Mouse (Mus musculus) midbrain, embryonic 12.5 days (tissue): ENCODE measurements around the gene Atf3. TPM values are rescaled to one million over a fixed set of nuclear protein-coding genes. Genes with fewer than 3 reads are reported as not detected.
"Not testable (repeated sequence)": the region's sequence is repeated elsewhere in the genome, so short reads cannot be mapped to it uniquely, and the experiment has no call there.

Experiments used
- ATAC-seq: fragments of 200-750 bp; cut with Nextera tagmentation; 2 replicates; pipeline ENCODE4 v1.8.0; 2017; ENCODE audit warnings: low read depth, moderate TSS enrichment, moderate library complexity; ENCODE audit not compliant: low FRiP score
- H3K27ac ChIP-seq: fragments of 300-500 bp; sonication (generic); replicated peaks from 2 replicates; pipeline ENCODE4 v1.5.1; 2016; ENCODE audit warnings: mild to moderate bottlenecking
- H3K27me3 ChIP-seq: fragments of 300-500 bp; sonication (generic); 2 replicates; pipeline ENCODE4 v1.6.1; 2016; ENCODE audit warnings: mild to moderate bottlenecking
- H3K36me3 ChIP-seq: fragments of 300-500 bp; sonication (generic); 2 replicates; pipeline ENCODE4 v1.6.1; 2016
- H3K4me1 ChIP-seq: fragments of 300-500 bp; sonication (generic); 2 replicates; pipeline ENCODE4 v1.6.1; 2016
- H3K4me2 ChIP-seq: fragments of 300-500 bp; sonication (generic); replicated peaks from 2 replicates; pipeline ENCODE4 v1.6.1; 2016; ENCODE audit warnings: mild to moderate bottlenecking, moderate library complexity
- H3K4me3 ChIP-seq: fragments of 300-500 bp; sonication (generic); 2 replicates; pipeline ENCODE4 v1.5.1; 2016; ENCODE audit warnings: mild to moderate bottlenecking
- H3K9ac ChIP-seq: fragments of 300-500 bp; sonication (generic); replicated peaks from 2 replicates; pipeline ENCODE4 v1.6.1; 2016; ENCODE audit warnings: mild to moderate bottlenecking, moderate library complexity
- H3K9me3 ChIP-seq: fragments of 300-500 bp; sonication (generic); 2 replicates; pipeline ENCODE4 v1.6.1; 2016; ENCODE audit warnings: mild to moderate bottlenecking
- WGBS: fragments of 180-500 bp; shearing (Covaris S2); methylation state at CpG from one replicate; pipeline ENCODE4 v1.1.7; 2016; 5-methylcytosine and 5-hydroxymethylcytosine counted together
- polyA plus RNA-seq: library from polyadenylated mRNA; unstranded; fragments of >200 nt; fragmentation: Nextera tagmentation; extraction: Ambion mirVana; gene quantifications from 2 replicates; pipeline ENCODE4 v1.2.1, GENCODE M21; 2016

Gene Atf3
- polyA plus RNA-seq, 1 experiment from 2014 or later, result 1.5 TPM

DNA sequence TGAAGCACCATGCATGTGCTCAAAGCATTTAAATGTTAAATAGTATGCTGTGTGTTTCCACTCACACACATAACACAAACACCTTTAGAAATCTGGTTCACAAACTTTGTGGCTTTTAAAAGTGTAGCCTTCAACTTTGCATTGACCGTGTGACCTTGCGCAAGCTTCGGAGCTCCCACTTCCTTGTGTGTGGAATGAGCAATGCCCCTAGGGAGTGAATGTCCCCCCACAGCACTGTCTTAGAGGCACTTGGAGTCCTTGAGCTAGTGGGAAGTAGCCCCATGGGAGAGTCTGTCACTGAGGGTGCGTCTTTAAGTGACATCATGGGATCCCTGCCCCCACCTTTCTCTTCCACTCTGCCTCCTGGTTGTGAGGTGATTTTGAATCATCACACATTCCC lies 51.6 kb downstream of the Atf3 start:
- no peaks in the 10 kb centered on the region for H3K27me3 ChIP-seq
- no peak for ATAC-seq
- no peak overlapping the region for H3K9ac ChIP-seq
- no peak overlapping the region for H3K27ac ChIP-seq
- H3K4me1 ChIP-seq, result no peaks in the 10 kb centered on the region; the same call in 1 of the 2 replicates
- H3K36me3 ChIP-seq, result no peaks in the 10 kb centered on the region
- no peak overlapping the region for H3K4me2 ChIP-seq
- 85% methylated on average over 4 of the region's 4 CpGs for WGBS
- H3K9me3 ChIP-seq, result no peaks in the 10 kb centered on the region
- H3K4me3 ChIP-seq, result no peak overlapping the region

DNA sequence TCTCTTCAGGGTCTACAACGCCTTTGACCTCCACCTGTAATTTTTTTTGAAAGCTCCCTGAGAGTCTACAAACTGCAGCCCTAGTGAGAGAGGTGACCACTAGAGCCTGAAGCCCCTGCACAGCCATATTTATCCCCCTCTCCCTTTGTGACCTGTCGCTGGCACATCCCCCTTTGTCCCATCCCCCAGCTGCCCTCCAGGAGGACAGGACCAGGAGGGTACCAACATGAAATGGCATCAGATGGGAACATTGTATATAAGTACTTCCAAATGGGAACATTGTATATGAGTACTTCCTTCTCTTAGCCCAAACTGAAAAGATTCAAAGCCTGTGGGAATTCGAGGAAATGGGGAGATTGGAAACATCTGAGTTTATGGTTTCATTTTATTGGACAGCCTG lies 53.1 kb downstream of the Atf3 start, which contains the start of gene Fam71a:
Gene Fam71a (minus strand): TSS at position 101 of the 400 bp plus-strand sequence.
- no peak within 1 kb of the TSS for H3K27ac ChIP-seq
- no peaks in the 10 kb centered on the region; the same call in 1 of the 2 replicates for H3K4me1 ChIP-seq
- WGBS, result 82% methylated on average over 3 of the region's 3 CpGs
- H3K4me3 ChIP-seq, result no peak within 1 kb of the TSS
- H3K27me3 ChIP-seq, result no peaks in the 10 kb centered on the region
- no peak within 1 kb of the TSS for H3K9ac ChIP-seq
- no peaks in the 10 kb centered on the region for H3K36me3 ChIP-seq
- no peaks in the 10 kb centered on the region for H3K9me3 ChIP-seq
- no peak within 1 kb of the TSS for H3K4me2 ChIP-seq
- no peak for ATAC-seq

DNA sequence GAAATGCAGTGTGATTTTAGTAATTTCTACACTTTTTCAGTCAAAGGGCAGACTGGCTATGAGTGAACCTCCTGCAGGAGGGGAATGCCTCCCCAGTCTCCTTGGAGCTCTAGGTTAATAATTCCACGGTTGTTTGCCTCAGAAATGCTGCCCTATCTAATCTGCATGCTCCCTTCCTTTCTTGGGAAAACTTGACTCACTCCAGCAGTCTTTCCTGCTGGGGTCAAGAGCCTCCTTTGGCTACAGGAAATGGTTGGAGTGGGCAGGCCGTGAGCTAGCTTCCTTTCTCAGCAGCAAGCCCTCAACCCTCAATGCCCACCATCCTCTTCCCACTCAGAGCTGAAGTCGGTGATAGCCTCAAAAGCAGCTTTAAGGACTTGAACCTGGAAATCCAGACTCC lies 63.5 kb downstream of the Atf3 start:
- ATAC-seq, result no peak
- Histone ChIP-seq H3K4me2 (no peak overlapping the region), H3K27ac (no peak overlapping the region), H3K9me3 (0 out of 2 replicates have a peak, but pooled peaks cover 2% of the 10 kb centered on the region), H3K4me3 (no peak overlapping the region), H3K9ac (no peak overlapping the region), H3K27me3 (no peaks in the 10 kb centered on the region), H3K36me3 (no peaks in the 10 kb centered on the region), H3K4me1 (no peaks in the 10 kb centered on the region)
- 71% methylated on average over 3 of the region's 3 CpGs for WGBS

DNA sequence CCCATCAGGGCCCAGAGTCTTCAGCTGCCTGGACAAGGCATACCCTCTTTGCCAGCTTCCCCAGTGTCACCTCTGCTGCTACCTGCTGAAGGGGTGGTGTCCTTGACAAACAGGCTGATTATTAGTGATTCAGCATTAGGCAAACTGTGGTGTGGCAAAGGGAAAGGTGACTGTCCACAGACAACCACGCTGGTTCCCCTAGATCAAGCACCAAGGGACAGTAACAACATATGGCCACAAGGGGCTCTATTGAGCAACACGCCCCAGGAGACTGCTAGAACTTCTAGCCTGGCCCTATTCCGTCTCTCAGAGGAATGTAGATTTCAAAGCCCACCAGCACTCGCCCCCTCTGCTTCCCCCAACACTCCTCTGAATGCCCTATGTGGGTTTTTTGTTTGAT lies 64.8 kb downstream of the Atf3 start:
- Histone ChIP-seq H3K27me3 (no peaks in the 10 kb centered on the region), H3K36me3 (no peaks in the 10 kb centered on the region), H3K9me3 (0 out of 2 replicates have a peak, but pooled peaks cover 2% of the 10 kb centered on the region), H3K27ac (no peak overlapping the region), H3K4me1 (no peaks in the 10 kb centered on the region), H3K4me2 (no peak overlapping the region), H3K4me3 (no peak overlapping the region), H3K9ac (no peak overlapping the region)
- WGBS, result 13% methylated on average over 4 of the region's 4 CpGs
- no peak for ATAC-seq

DNA sequence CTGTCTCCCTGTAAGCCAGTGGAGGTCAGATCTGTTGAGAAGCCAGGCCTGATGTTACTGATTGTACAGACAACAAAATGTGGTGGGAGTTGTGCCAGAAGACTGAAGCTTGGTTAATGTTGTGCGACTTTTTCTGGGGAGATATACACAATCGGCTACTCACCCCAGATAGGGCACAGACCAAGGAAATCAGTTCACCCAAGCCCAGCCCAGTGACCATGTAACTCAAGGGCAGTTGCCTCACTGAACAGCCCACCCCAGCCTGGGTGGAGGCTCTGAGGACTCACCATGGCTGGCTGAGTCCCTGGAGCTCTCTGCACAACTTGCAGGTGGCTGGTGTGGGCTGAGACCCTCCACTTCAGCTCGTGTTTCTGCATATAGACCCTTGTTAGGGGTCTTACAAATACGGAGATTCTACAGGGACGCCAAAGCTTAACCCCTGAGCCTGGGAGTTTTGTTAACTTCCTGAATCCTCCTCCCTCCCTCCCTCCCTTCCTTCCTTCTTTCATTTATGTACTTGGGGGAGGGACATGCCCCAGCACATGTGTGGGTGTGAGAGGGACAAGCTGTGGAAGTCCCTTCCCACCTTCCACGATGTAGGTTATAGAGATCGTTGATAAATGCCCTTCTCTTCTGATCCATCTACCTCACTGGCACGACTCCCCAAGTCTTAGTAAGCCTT lies 66.8 kb downstream of the Atf3 start:
- H3K4me3 ChIP-seq, result no peak overlapping the region
- no peaks in the 10 kb centered on the region for H3K4me1 ChIP-seq
- no peak overlapping the region for H3K4me2 ChIP-seq
- WGBS, result 80% methylated on average over 8 of the region's 8 CpGs
- no peak overlapping the region for H3K27ac ChIP-seq
- H3K27me3 ChIP-seq, result no peaks in the 10 kb centered on the region
- 0 out of 2 replicates have a peak, but pooled peaks cover under 1% of the 10 kb centered on the region for H3K9me3 ChIP-seq
- no peak overlapping the region for H3K9ac ChIP-seq
- H3K36me3 ChIP-seq, result no peaks in the 10 kb centered on the region
- ATAC-seq, result no peak

DNA sequence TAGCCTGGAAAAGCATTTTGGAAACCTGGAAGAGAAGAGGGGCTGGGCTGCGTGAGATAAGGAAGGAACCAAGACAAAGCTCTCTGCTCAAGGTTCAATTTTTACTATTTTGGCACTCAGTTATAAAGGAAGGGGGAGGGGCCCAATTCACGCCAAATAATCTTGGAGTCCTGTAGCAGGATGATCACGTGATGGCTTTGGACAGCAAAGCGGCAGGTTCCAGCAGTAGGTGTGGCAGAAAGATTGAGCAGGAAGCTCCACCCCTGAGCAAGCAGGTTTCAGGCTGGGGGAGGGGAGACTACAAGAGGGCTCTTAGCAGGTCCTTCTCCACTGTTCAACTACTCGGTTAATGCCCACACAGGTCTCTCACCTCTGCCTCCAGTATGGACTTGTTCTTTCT lies 68.3 kb downstream of the Atf3 start:
- ATAC-seq, H3K27me3 ChIP-seq, H3K27ac ChIP-seq, H3K4me2 ChIP-seq, H3K4me3 ChIP-seq, H3K9ac ChIP-seq, H3K4me1 ChIP-seq, H3K36me3 ChIP-seq, H3K9me3 ChIP-seq: not testable (repeated sequence)
- 86% methylated on average over 5 of the region's 5 CpGs for WGBS

DNA sequence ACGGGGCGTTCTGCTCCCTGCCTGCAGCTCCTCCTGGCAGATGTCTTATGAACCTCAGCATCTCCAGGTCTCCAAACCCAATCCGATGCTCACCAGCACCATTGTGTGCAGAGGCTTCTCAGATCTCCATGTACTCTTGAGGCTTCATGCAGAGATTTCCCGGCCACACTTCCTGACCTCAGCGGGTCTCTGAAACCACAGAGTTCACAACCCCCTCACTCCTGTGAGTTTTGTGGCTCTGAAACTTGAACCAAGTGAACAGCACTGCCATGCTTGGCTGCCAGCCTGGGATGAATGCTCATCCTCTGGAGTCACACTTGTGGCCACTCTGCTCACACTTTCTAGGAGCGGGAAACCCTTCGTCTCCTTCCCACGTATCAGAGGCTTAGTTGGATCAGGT lies 76.9 kb downstream of the Atf3 start:
- Histone ChIP-seq H3K4me2 (no peak overlapping the region), H3K4me1 (no peaks in the 10 kb centered on the region), H3K36me3 (no peaks in the 10 kb centered on the region), H3K9me3 (no peaks in the 10 kb centered on the region), H3K27ac (no peak overlapping the region), H3K27me3 (no peaks in the 10 kb centered on the region), H3K4me3 (no peak overlapping the region), H3K9ac (no peak overlapping the region)
- no peak for ATAC-seq
- WGBS, result 82% methylated on average over 8 of the region's 8 CpGs

DNA sequence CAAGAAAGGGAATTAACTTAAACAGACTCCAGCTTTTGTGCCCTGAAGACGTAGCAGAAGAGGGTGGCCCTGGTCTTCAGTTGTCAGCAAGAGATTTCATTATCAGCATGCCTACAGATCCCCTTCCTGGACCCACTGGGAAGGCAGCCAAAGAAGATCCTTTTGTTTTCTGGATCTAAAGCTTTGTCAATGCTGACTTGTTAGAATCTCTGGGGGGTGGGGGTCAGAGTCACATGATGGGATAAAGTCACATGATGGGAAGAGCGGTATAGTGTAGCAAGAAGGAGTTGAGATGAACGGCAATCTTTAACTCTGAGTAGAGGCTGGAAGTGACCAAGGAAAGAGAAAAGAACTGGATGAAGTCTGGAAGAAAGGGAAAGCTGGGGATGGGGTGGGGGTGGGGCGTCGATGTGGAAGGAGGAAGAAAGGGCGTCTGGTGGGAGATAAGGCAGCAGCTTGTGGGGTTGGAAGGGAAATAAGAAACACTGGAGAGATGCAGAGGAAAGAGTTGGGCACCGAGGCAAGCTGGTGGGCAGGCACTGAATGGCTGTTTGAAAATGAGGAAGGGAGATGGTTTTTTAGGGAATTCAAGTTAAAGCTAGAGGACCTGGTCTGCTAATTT lies 78.9 kb downstream of the Atf3 start:
- 70% methylated on average over 7 of the region's 7 CpGs for WGBS
- no peak overlapping the region for H3K4me3 ChIP-seq
- no peaks in the 10 kb centered on the region for H3K4me1 ChIP-seq
- H3K9me3 ChIP-seq, result no peaks in the 10 kb centered on the region
- no peaks in the 10 kb centered on the region for H3K36me3 ChIP-seq
- no peaks in the 10 kb centered on the region for H3K27me3 ChIP-seq
- H3K9ac ChIP-seq, result no peak overlapping the region
- H3K27ac ChIP-seq, result no peak overlapping the region
- no peak overlapping the region for H3K4me2 ChIP-seq
- no peak for ATAC-seq

DNA sequence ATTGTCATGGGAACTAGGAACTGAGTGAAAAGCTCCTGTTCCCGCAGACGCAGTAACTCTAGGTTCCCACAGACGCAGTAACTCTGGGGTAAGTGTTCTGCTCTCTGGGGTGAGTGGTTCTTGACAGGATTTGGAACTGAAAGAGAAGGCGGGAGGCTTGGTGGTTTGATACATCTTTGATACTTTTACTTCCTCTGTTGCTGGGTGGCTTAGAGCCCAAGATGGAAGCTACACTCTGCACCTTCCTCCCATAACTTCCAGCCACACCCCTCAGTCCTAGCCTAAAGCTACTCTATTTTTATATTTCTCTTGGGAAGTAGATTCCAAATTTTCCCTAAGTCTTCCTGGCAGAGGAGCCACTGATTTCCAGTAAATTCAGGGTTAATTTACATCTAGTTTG lies 79.4 kb downstream of the Atf3 start:
- Histone ChIP-seq H3K9ac (no peak overlapping the region), H3K27me3 (no peaks in the 10 kb centered on the region), H3K4me2 (no peak overlapping the region), H3K4me1 (no peaks in the 10 kb centered on the region), H3K4me3 (no peak overlapping the region), H3K27ac (no peak overlapping the region), H3K36me3 (no peaks in the 10 kb centered on the region), H3K9me3 (no peaks in the 10 kb centered on the region)
- 93% methylated on average over 4 of the region's 4 CpGs for WGBS
- ATAC-seq, result no peak

DNA sequence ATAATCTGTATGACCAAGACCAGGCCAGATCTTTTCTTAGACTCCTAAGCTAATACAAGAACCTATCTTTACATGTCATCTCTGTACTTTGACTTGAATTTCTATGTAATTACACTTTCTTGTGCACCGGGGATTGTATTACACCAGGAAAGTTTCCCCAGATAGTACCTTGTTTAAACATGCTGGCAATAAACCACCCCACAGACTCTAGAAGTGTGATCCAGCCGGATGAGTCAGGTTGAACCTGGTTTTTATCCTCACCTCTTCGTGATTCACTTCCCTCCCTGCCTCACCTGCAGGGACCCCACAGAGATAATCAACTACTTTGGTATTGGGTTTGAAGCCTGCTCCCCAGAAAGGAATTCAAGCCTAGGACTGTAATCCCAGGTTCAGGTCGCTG lies 82.4 kb downstream of the Atf3 start:
- Histone ChIP-seq H3K9ac (no peak overlapping the region), H3K4me1 (no peaks in the 10 kb centered on the region), H3K9me3 (no peaks in the 10 kb centered on the region), H3K36me3 (no peaks in the 10 kb centered on the region), H3K27ac (no peak overlapping the region), H3K27me3 (no peaks in the 10 kb centered on the region), H3K4me3 (no peak overlapping the region), H3K4me2 (no peak overlapping the region)
- 55% methylated on average over 4 of the region's 4 CpGs for WGBS
- no peak for ATAC-seq

DNA sequence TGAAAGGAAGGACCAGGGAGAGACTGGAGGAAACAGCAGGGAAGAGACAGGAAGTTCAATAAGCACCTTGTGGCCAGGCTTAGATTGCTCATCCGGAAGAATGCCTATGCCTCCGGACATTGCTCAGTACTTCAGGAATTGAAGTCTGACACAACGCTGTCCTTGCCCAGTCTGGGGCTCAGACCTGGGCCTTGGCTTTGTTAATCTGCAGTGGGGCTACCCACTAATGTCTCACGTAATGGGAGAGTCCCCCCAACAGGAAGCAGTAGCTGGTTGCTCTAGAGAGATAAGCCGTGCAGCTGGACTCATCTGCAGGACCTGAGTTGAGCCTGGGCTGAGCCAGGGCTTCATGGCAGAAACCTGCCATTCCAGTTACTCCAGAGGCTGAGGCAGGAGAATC lies 84.9 kb downstream of the Atf3 start:
- H3K4me1 ChIP-seq, result no peaks in the 10 kb centered on the region
- no peak overlapping the region for H3K4me3 ChIP-seq
- H3K27ac ChIP-seq, result no peak overlapping the region
- H3K36me3 ChIP-seq, result no peaks in the 10 kb centered on the region
- no peak for ATAC-seq
- peaks cover 10% of the 10 kb centered on the region; the same call in 1 of the 2 replicates for H3K9me3 ChIP-seq
- WGBS, result 74% methylated on average over 5 of the region's 5 CpGs
- H3K4me2 ChIP-seq, result no peak overlapping the region
- H3K27me3 ChIP-seq, result no peaks in the 10 kb centered on the region
- no peak overlapping the region for H3K9ac ChIP-seq

DNA sequence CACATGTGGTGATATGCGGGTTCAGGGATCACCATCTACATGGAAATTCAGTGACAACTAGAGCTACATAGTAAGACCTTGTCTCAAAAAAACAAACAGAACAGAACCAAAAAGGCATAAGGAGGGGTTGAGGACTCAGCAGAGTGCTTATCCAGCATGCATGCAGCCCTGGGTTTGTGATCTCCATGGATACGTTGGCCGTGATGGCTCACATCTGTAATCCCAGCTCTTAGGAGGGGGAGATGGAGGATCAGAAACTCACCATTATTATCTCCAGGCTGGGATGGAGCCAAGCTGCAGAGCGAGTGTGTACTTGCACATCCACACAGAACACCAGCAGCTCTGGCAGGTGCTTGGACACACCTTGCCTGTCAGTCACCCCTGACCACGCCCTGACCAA lies 85.6 kb downstream of the Atf3 start:
- Histone ChIP-seq H3K4me2 (no peak overlapping the region), H3K27me3 (no peaks in the 10 kb centered on the region), H3K9ac (no peak overlapping the region), H3K9me3 (peaks cover 10% of the 10 kb centered on the region; the same call in 1 of the 2 replicates), H3K4me3 (no peak overlapping the region), H3K36me3 (no peaks in the 10 kb centered on the region), H3K27ac (no peak overlapping the region), H3K4me1 (no peaks in the 10 kb centered on the region)
- 69% methylated on average over 5 of the region's 5 CpGs for WGBS
- ATAC-seq, result no peak
